Mouse (Mus musculus): ENCODE data around the gene Fam222b. TPM values are rescaled to one million over a fixed set of nuclear protein-coding genes. Genes with fewer than 3 reads are reported as not detected.
"Not testable (repeated sequence)": the region's sequence is repeated elsewhere in the genome, so short reads cannot be mapped to it uniquely, and the experiment has no call there.

Fam222b gene
- polyA plus RNA-seq, 1 experiment, result 15.7 TPM

GRCm38 (mm10) chr11:78180081-78180761, 85.8 kb downstream of the Fam222b start:
- DNase-seq (ENCODE audit: low read depth), result no peak

GRCm38 (mm10) chr11:78181830-78182357, 87.4 kb downstream of the Fam222b start:
- DNase-seq (ENCODE audit: low read depth), result no peak

GRCm38 (mm10) chr11:78182450-78182849, 88.0 kb downstream of the Fam222b start:
- DNase-seq (ENCODE audit: low read depth), result no peak

GRCm38 (mm10) chr11:78182961-78183844, 88.7 kb downstream of the Fam222b start, which contains the start of gene Rpl23a:
Gene Rpl23a, minus strand, starts transcription at chr11:78183584.
- no peak for DNase-seq (ENCODE audit: low read depth)

- no peak for DNase-seq (ENCODE audit: low read depth)
Measured at GRCm38 (mm10) chr11:78183884-78184514, 89.5 kb downstream of the Fam222b start.

- not testable (repeated sequence) for DNase-seq (ENCODE audit: low read depth)
Measured at GRCm38 (mm10) chr11:78184702-78185101, 90.2 kb downstream of the Fam222b start.

GRCm38 (mm10) chr11:78188331-78189233, 94.1 kb downstream of the Fam222b start, which contains the start of gene Rab34:
Gene Rab34, plus strand, starts transcription at chr11:78188430.
- DNase-seq (ENCODE audit: low read depth), result no peak

GRCm38 (mm10) chr11:78189234-78190040, 95.0 kb downstream of the Fam222b start:
- no peak for DNase-seq (ENCODE audit: low read depth)

- no peak for DNase-seq (ENCODE audit: low read depth)
Measured at GRCm38 (mm10) chr11:78190041-78190440, 95.6 kb downstream of the Fam222b start.

- no peak for DNase-seq (ENCODE audit: low read depth)
Measured at GRCm38 (mm10) chr11:78193113-78193512, 98.7 kb downstream of the Fam222b start, which contains the start of gene Proca1. Gene Proca1, plus strand, starts transcription at chr11:78193392.

- no peak for DNase-seq (ENCODE audit: low read depth)
Measured at GRCm38 (mm10) chr11:78194411-78195100, 100.1 kb downstream of the Fam222b start.

GRCm38 (mm10) chr11:78195101-78195863, 100.8 kb downstream of the Fam222b start:
- no peak for DNase-seq (ENCODE audit: low read depth)

GRCm38 (mm10) chr11:78202372-78202771, 107.9 kb downstream of the Fam222b start:
- DNase-seq (ENCODE audit: low read depth), result no peak

- DNase-seq (ENCODE audit: low read depth), result no peak
Measured at GRCm38 (mm10) chr11:78204287-78204686, 109.8 kb downstream of the Fam222b start.

GRCm38 (mm10) chr11:78205361-78206206, 111.1 kb downstream of the Fam222b start:
- DNase-seq (ENCODE audit: low read depth), result no peak

Data from gonadal fat pad, adult 2 months (tissue).